Mouse (Mus musculus): Measurements from ENCODE around the gene Ccr8. TPM values are rescaled to one million over a fixed set of nuclear protein-coding genes. Genes with fewer than 3 reads are reported as not detected.
A peak's percentile ranks its signal among the peaks of the same experiment; 100 is the strongest.
"Not testable (repeated sequence)": the region's sequence is repeated elsewhere in the genome, so short reads cannot be mapped to it uniquely, and the experiment has no call there.

Gene Ccr8
- polyA plus RNA-seq, 2 experiments = 1.6 to 3.4 TPM

DNA sequence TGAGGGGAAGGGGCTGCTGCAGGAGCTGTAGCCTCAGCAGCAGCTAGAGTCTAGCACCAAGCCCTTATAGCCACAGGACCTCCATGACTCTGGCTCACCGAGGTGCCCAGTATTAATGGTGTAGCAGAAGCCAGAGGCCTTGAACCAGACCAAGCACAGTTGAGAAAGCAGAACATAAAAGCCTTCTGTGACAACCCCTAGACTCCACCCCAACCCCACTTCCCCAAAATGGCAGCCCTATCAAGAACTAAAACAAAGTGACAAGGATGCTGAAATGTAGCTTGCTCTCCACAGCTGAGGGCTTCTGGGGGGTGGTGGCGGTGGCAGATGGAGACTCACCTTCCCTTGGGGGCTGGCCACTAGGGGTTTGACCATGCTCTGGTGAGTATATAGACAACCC lies 9.3 kb downstream of the Ccr8 start:
- 85% methylated on average over 2 of the region's 2 CpGs for WGBS
- ATAC-seq (ENCODE audit: low FRiP score, low read depth) = no peak
- no peaks in the 10 kb centered on the region for H3K4me1 ChIP-seq (ENCODE audit: control insufficient read depth, insufficient read depth, low read length)
- no peak overlapping the region for H3K4me3 ChIP-seq (replicated peaks; ENCODE audit: low read length)
- no peaks in the 10 kb centered on the region for H3K27me3 ChIP-seq (ENCODE audit: control insufficient read depth, insufficient read depth, low read length)
- no peak for TF ChIP-seq POLR2A (IDR thresholded peaks at IDR 0.05; ENCODE audit: borderline replicate concordance, extremely low read depth, insufficient read depth, insufficient read length)
- H3K4me2 ChIP-seq (replicated peaks; ENCODE audit: low read depth, low read length, severe bottlenecking) = no peak overlapping the region
- no peaks in the 10 kb centered on the region for H3K9me3 ChIP-seq (ENCODE audit: control insufficient read depth, low read length)
- H3K27ac ChIP-seq (replicated peaks; ENCODE audit: low read depth, low read length) = no peak overlapping the region
- no peak for DNase-seq (ENCODE audit: low spot score)
- no peaks in the 10 kb centered on the region for H3K36me3 ChIP-seq (ENCODE audit: control insufficient read depth, insufficient read depth, low read length)
- no peak overlapping the region for H3K9ac ChIP-seq (ENCODE audit: low read depth, low read length, severe bottlenecking)

- H3K36me3 ChIP-seq (ENCODE audit: control insufficient read depth, insufficient read depth, low read length); H3K9ac ChIP-seq (ENCODE audit: low read depth, low read length, severe bottlenecking); H3K9me3 ChIP-seq (ENCODE audit: control insufficient read depth, low read length); H3K4me3 ChIP-seq (replicated peaks; ENCODE audit: low read length); H3K4me2 ChIP-seq (replicated peaks; ENCODE audit: low read depth, low read length, severe bottlenecking); H3K27ac ChIP-seq (replicated peaks; ENCODE audit: low read depth, low read length); H3K27me3 ChIP-seq (ENCODE audit: control insufficient read depth, insufficient read depth, low read length); ATAC-seq (ENCODE audit: low FRiP score, low read depth); H3K4me1 ChIP-seq (ENCODE audit: control insufficient read depth, insufficient read depth, low read length); DNase-seq (ENCODE audit: low spot score): not testable (repeated sequence)
- WGBS = 94% methylated on average over 12 of the region's 12 CpGs
These were observed 17.0 kb downstream of the Ccr8 start for GRCm38 (mm10) chr9:120108953-120109352.

DNA sequence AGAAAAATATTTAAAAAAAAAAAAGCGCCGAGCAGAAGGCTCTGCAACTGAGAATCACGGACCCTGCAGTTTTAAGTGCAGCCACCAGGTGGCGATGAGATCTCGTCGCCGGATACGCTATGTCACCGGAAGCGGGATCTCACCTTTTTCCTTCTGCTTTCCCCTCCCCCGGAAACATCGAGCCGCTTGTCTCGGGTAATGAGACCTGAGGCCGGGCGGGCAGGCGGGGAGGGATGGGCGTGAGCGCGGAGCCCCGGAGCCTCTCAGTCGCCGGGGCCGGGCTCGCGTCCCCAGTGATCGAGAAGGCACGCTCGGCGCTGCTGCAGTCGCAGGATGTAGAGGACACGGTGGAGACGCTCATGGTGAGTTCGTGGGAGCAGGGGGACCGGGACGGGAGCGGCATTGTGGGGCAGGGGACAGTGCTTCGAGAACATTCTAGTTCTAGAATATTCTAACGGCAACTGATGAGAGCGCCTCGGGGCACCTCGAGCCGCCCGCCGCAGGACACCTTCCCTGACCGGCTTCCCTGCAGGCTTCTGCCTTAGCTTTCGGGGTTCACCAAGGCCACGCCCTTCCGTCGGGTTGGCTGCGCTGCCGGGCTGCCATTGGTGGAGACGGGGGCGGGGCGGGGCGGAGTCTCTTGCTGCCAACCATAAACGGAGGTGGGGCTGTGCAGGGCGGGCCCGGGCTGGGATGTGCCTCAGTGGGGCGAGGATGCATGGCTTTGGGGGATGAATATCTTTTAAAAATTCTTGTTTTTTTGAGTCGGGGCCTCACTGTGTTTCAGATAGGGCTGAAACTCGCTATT lies 18.5 kb downstream of the Ccr8 start, which contains the start of gene Slc25a38:
TSS of gene Slc25a38 (plus strand) at position 164 of the 808 bp plus-strand sequence.
- H3K4me3 ChIP-seq (replicated peaks; ENCODE audit: low read length) = peak within 1 kb of the TSS; percentile 93

GRCm38 (mm10) chr9:120111156-120111945 lies 19.4 kb downstream of the Ccr8 start:
- peaks cover 2% of the 10 kb centered on the region; the same call in 1 of the 2 replicates for H3K36me3 ChIP-seq (ENCODE audit: control insufficient read depth, insufficient read depth, low read length)
- H3K27me3 ChIP-seq (ENCODE audit: control insufficient read depth, insufficient read depth, low read length) = no peaks in the 10 kb centered on the region
- peak overlapping the region; percentile 93 for H3K27ac ChIP-seq (replicated peaks; ENCODE audit: low read depth, low read length)
- WGBS = 74% methylated on average over 15 of the region's 15 CpGs
- DNase-seq (ENCODE audit: low spot score) (no peak), ATAC-seq (ENCODE audit: low FRiP score, low read depth) (no peak)
- H3K4me2 ChIP-seq (replicated peaks; ENCODE audit: low read depth, low read length, severe bottlenecking) = peak overlapping the region; percentile 67
- peaks cover 6% of the 10 kb centered on the region for H3K4me1 ChIP-seq (ENCODE audit: control insufficient read depth, insufficient read depth, low read length)
- no peaks in the 10 kb centered on the region for H3K9me3 ChIP-seq (ENCODE audit: control insufficient read depth, low read length)
- no peak for TF ChIP-seq POLR2A (IDR thresholded peaks at IDR 0.05; ENCODE audit: borderline replicate concordance, extremely low read depth, insufficient read depth, insufficient read length)
- H3K9ac ChIP-seq (ENCODE audit: low read depth, low read length, severe bottlenecking) = peak overlapping the region; percentile 81
- H3K4me3 ChIP-seq (replicated peaks; ENCODE audit: low read length) = peak overlapping the region; percentile 93

More for the DNA sequence above, 18.5 kb downstream of the Ccr8 start, which contains the start of gene Slc25a38:
- ATAC-seq (ENCODE audit: low FRiP score, low read depth) (peak; percentile 98), DNase-seq (ENCODE audit: low spot score) (peak; percentile 96)
- H3K27ac ChIP-seq (replicated peaks; ENCODE audit: low read depth, low read length) = peak within 1 kb of the TSS; percentile 93
- peak within 1 kb of the TSS; percentile 81 for H3K9ac ChIP-seq (ENCODE audit: low read depth, low read length, severe bottlenecking)
- WGBS = under 1% methylated on average over 62 of the region's 62 CpGs
- H3K4me1 ChIP-seq (ENCODE audit: control insufficient read depth, insufficient read depth, low read length) = peaks cover 6% of the 10 kb centered on the region
- no peaks in the 10 kb centered on the region for H3K36me3 ChIP-seq (ENCODE audit: control insufficient read depth, insufficient read depth, low read length)
- H3K27me3 ChIP-seq (ENCODE audit: control insufficient read depth, insufficient read depth, low read length) = no peaks in the 10 kb centered on the region
- peak within 1 kb of the TSS; percentile 67 for H3K4me2 ChIP-seq (replicated peaks; ENCODE audit: low read depth, low read length, severe bottlenecking)
- no peaks in the 10 kb centered on the region for H3K9me3 ChIP-seq (ENCODE audit: control insufficient read depth, low read length)
- peak; percentile 78; the same call in 1 of the 2 replicates for TF ChIP-seq POLR2A (IDR thresholded peaks at IDR 0.05; ENCODE audit: borderline replicate concordance, extremely low read depth, insufficient read depth, insufficient read length)

DNA sequence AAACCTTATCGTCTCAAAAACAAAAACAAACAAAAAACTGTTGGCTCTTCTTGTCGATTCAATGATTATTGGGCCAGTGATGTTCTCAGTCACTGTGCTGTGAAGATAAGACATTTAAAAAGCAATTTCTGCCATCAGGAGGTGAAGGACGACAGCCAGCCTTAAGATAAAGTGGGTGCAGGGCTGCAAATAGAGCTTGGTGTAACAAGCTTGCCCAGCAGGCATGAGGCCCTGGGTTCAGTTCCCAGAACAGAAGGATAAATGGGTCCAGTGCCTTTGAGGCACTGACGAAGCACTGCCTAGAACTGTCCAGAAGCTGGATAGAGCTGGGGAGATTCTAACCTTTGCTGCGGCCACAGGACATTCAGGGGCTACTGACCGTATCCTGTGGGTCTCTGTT lies 20.6 kb downstream of the Ccr8 start:
- 94% methylated on average over 6 of the region's 6 CpGs for WGBS
- H3K36me3 ChIP-seq (ENCODE audit: control insufficient read depth, insufficient read depth, low read length) = peaks cover 13% of the 10 kb centered on the region
- no peaks in the 10 kb centered on the region for H3K27me3 ChIP-seq (ENCODE audit: control insufficient read depth, insufficient read depth, low read length)
- no peak overlapping the region for H3K4me3 ChIP-seq (replicated peaks; ENCODE audit: low read length)
- ATAC-seq (ENCODE audit: low FRiP score, low read depth) = no peak
- H3K4me2 ChIP-seq (replicated peaks; ENCODE audit: low read depth, low read length, severe bottlenecking) = no peak overlapping the region
- no peaks in the 10 kb centered on the region for H3K9me3 ChIP-seq (ENCODE audit: control insufficient read depth, low read length)
- DNase-seq (ENCODE audit: low spot score) = no peak
- H3K4me1 ChIP-seq (ENCODE audit: control insufficient read depth, insufficient read depth, low read length) = peaks cover 6% of the 10 kb centered on the region
- no peak overlapping the region for H3K27ac ChIP-seq (replicated peaks; ENCODE audit: low read depth, low read length)
- H3K9ac ChIP-seq (ENCODE audit: low read depth, low read length, severe bottlenecking) = no peak overlapping the region
- no peak for TF ChIP-seq POLR2A (IDR thresholded peaks at IDR 0.05; ENCODE audit: borderline replicate concordance, extremely low read depth, insufficient read depth, insufficient read length)
